Mouse (Mus musculus) monocyte, adult 5-6 weeks (primary cell): ENCODE data around the gene R3hdm2. TPM values are rescaled to one million over a fixed set of nuclear protein-coding genes. Genes with fewer than 3 reads are reported as not detected.

Experiments used
- ATAC-seq: fragments of 153-309, 156-312 bp; replicated peaks from 2 replicates; pipeline ENCODE4 v1.8.0; 2017; ENCODE audit warnings: mild to moderate bottlenecking; ENCODE audit not compliant: low TSS enrichment, insufficient number of reproducible peaks, severe bottlenecking, poor library complexity, low FRiP score
- total RNA-seq: library from RNA; stranded (forward); fragments of 200-1000, 200-491, 200-594 nt; gene quantifications from 3 replicates; pipeline ENCODE4 v1.2.3, GENCODE M21; 2017

Gene R3hdm2
- 32.1 to 81.2 TPM (median 33.7 TPM) in 3 replicates for total RNA-seq

GRCm38 (mm10) chr10:127380251-127380691 lies at the start of gene R3hdm2:
Gene R3hdm2, plus strand, starts transcription at chr10:127380327.
- ATAC-seq = peak; percentile 92

GRCm38 (mm10) chr10:127332211-127332874 lies 47.8 kb upstream of the R3hdm2 start:
- ATAC-seq = no peak

GRCm38 (mm10) chr10:127333152-127333551 lies 47.0 kb upstream of the R3hdm2 start:
- no peak for ATAC-seq

- ATAC-seq = no peak
These were observed 44.9 kb upstream of the R3hdm2 start for GRCm38 (mm10) chr10:127335271-127335670.

GRCm38 (mm10) chr10:127336952-127337351 lies 43.2 kb upstream of the R3hdm2 start:
- ATAC-seq = no peak

GRCm38 (mm10) chr10:127337536-127338099 lies 42.5 kb upstream of the R3hdm2 start:
- ATAC-seq = no peak

GRCm38 (mm10) chr10:127338930-127339682 lies 41.0 kb upstream of the R3hdm2 start:
- peak; percentile 79 for ATAC-seq

- no peak for ATAC-seq
These were observed 40.2 kb upstream of the R3hdm2 start for GRCm38 (mm10) chr10:127339683-127340576.

GRCm38 (mm10) chr10:127340577-127341359 lies 39.4 kb upstream of the R3hdm2 start:
- no peak for ATAC-seq

GRCm38 (mm10) chr10:127341360-127341690 lies 38.8 kb upstream of the R3hdm2 start:
- no peak for ATAC-seq

- peak; percentile 66 for ATAC-seq
These were observed 38.1 kb upstream of the R3hdm2 start, which contains the start of gene Gli1 for GRCm38 (mm10) chr10:127341891-127342639. Gene Gli1, minus strand, starts transcription at chr10:127341974.

- ATAC-seq = no peak
These were observed 37.1 kb upstream of the R3hdm2 start for GRCm38 (mm10) chr10:127343029-127343428.

- ATAC-seq = no peak
These were observed 34.0 kb upstream of the R3hdm2 start for GRCm38 (mm10) chr10:127346173-127346572.

GRCm38 (mm10) chr10:127348957-127349356 lies 31.2 kb upstream of the R3hdm2 start:
- no peak for ATAC-seq

- no peak for ATAC-seq
These were observed 30.3 kb upstream of the R3hdm2 start for GRCm38 (mm10) chr10:127349810-127350209.

GRCm38 (mm10) chr10:127350594-127351284 lies 29.4 kb upstream of the R3hdm2 start:
- ATAC-seq = peak; percentile 71

- no peak for ATAC-seq
These were observed 28.9 kb upstream of the R3hdm2 start for GRCm38 (mm10) chr10:127351285-127351595.
